Mouse (Mus musculus) intestine, postnatal 0 days (tissue): ENCODE measurements at regions not wholly inside any gene's neighbourhood (a gene's known extent, or its start where the extent isn't known, plus 50 kb on each side); places are given as distances from the start of the nearest gene placed in this dataset.

Experiments
- ATAC-seq: fragments of 200-750 bp; cut with Nextera tagmentation; 2 replicates; pipeline ENCODE4 v1.8.0; 2017; ENCODE audit warnings: mild to moderate bottlenecking, moderate TSS enrichment, moderate library complexity
- H3K27ac ChIP-seq: fragments of 300-500 bp; sonication (generic); 2 replicates; pipeline ENCODE4 v1.5.1; 2014; ENCODE audit warnings: mild to moderate bottlenecking, low read depth, low read length, moderate library complexity
- H3K27me3 ChIP-seq: fragments of 300-500 bp; sonication (generic); replicated peaks from 2 replicates; pipeline ENCODE4 v1.6.1; 2014; ENCODE audit warnings: low read length, mixed read lengths; ENCODE audit not compliant: control insufficient read depth, insufficient read depth
- H3K36me3 ChIP-seq: fragments of 300-500 bp; sonication (generic); 2 replicates; pipeline ENCODE4 v1.6.1; 2014; ENCODE audit warnings: mild to moderate bottlenecking, moderate library complexity; ENCODE audit not compliant: control insufficient read depth, insufficient read depth
- H3K4me1 ChIP-seq: fragments of 300-500 bp; sonication (generic); replicated peaks from 2 replicates; pipeline ENCODE4 v1.6.1; 2014; ENCODE audit warnings: antibody characterized with exemption, low read length, mixed read lengths; ENCODE audit not compliant: control insufficient read depth, insufficient read depth
- H3K4me2 ChIP-seq: fragments of 300-500 bp; sonication (generic); replicated peaks from 2 replicates; pipeline ENCODE4 v1.6.1; 2014; ENCODE audit warnings: low read depth, mild to moderate bottlenecking, moderate library complexity
- H3K4me3 ChIP-seq: fragments of 300-500 bp; sonication (generic); 2 replicates; pipeline ENCODE4 v1.5.1; 2014; ENCODE audit warnings: low read depth, low read length
- H3K9ac ChIP-seq: fragments of 300-500 bp; sonication (generic); 2 replicates; pipeline ENCODE4 v1.6.1; 2014; ENCODE audit warnings: mild to moderate bottlenecking, low read depth, low read length
- H3K9me3 ChIP-seq: fragments of 300-500 bp; sonication (generic); 2 replicates; pipeline ENCODE4 v1.6.1; 2016; ENCODE audit warnings: mixed run types; ENCODE audit not compliant: control insufficient read depth
- CTCF ChIP-seq: sonication (generic); IDR thresholded peaks from 2 replicates; pipeline ENCODE4 v1.5.1; 2016; ENCODE audit warnings: low read depth, mild to moderate bottlenecking, control low read depth, antibody characterized with exemption, moderate library complexity
- WGBS: fragments of 180-500 bp; shearing (Covaris S2); extraction: QIAGEN DNeasy Blood & Tissue Kit; methylation state at CpG from one replicate; pipeline ENCODE4 v1.1.7; 2014; 5-methylcytosine and 5-hydroxymethylcytosine counted together

GRCm38 (mm10) chr8:53827395-53827794 is 188.5 kb upstream of the Neil3 start:
- Histone ChIP-seq H3K27ac (no peak overlapping the region), H3K9me3 (no peaks in the 10 kb centered on the region), H3K4me1 (no peaks in the 10 kb centered on the region), H3K4me3 (no peak overlapping the region), H3K9ac (no peak overlapping the region), H3K36me3 (no peaks in the 10 kb centered on the region), H3K27me3 (no peaks in the 10 kb centered on the region), H3K4me2 (no peak overlapping the region)
- WGBS = 94% methylated on average over 1 of the region's 1 CpGs
- no peak for TF ChIP-seq CTCF
- ATAC-seq = no peak

- no peaks in the 10 kb centered on the region for H3K9me3 ChIP-seq
- TF ChIP-seq CTCF = no peak
These were observed 209.0 kb upstream of the Neil3 start for GRCm38 (mm10) chr8:53847821-53848220.

GRCm38 (mm10) chr8:53868567-53868966 is 208.8 kb upstream of the Vegfc start:
- WGBS = 67% methylated on average over 1 of the region's 1 CpGs

More at GRCm38 (mm10) chr8:53847821-53848220, 209.0 kb upstream of the Neil3 start:
- no peak for ATAC-seq
- H3K27me3 ChIP-seq = no peaks in the 10 kb centered on the region
- no peak overlapping the region for H3K9ac ChIP-seq
- no peaks in the 10 kb centered on the region for H3K36me3 ChIP-seq
- H3K4me1 ChIP-seq = no peaks in the 10 kb centered on the region
- no peak overlapping the region for H3K4me3 ChIP-seq
- no peak overlapping the region for H3K27ac ChIP-seq
- H3K4me2 ChIP-seq = no peak overlapping the region

GRCm38 (mm10) chr8:53869997-53870596 is 207.3 kb upstream of the Vegfc start:
- Histone ChIP-seq H3K27me3 (no peaks in the 10 kb centered on the region), H3K4me2 (no peak overlapping the region), H3K9me3 (no peaks in the 10 kb centered on the region), H3K4me3 (no peak overlapping the region), H3K27ac (no peak overlapping the region), H3K36me3 (no peaks in the 10 kb centered on the region), H3K4me1 (no peaks in the 10 kb centered on the region), H3K9ac (no peak overlapping the region)
- WGBS = 66% methylated on average over 8 of the region's 8 CpGs
- TF ChIP-seq CTCF = peak; percentile 80
- no peak for ATAC-seq

More at GRCm38 (mm10) chr8:53868567-53868966, 208.8 kb upstream of the Vegfc start:
- Histone ChIP-seq H3K27ac (no peak overlapping the region), H3K4me2 (no peak overlapping the region), H3K9ac (no peak overlapping the region), H3K27me3 (no peaks in the 10 kb centered on the region), H3K9me3 (no peaks in the 10 kb centered on the region), H3K36me3 (no peaks in the 10 kb centered on the region), H3K4me3 (no peak overlapping the region), H3K4me1 (no peaks in the 10 kb centered on the region)
- no peak for ATAC-seq
- no peak for TF ChIP-seq CTCF

- Histone ChIP-seq H3K4me3 (no peak overlapping the region), H3K4me2 (no peak overlapping the region), H3K27me3 (no peaks in the 10 kb centered on the region), H3K27ac (no peak overlapping the region), H3K9ac (no peak overlapping the region), H3K4me1 (no peaks in the 10 kb centered on the region), H3K36me3 (no peaks in the 10 kb centered on the region), H3K9me3 (no peaks in the 10 kb centered on the region)
- TF ChIP-seq CTCF = no peak
- no peak for ATAC-seq
- 43% methylated on average over 4 of the region's 4 CpGs for WGBS
These were observed 205.3 kb upstream of the Vegfc start for GRCm38 (mm10) chr8:53872033-53872619.

- TF ChIP-seq CTCF = no peak
- Histone ChIP-seq H3K36me3 (no peaks in the 10 kb centered on the region), H3K4me3 (no peak overlapping the region), H3K4me2 (no peak overlapping the region), H3K27ac (no peak overlapping the region), H3K9ac (no peak overlapping the region), H3K27me3 (no peaks in the 10 kb centered on the region), H3K9me3 (no peaks in the 10 kb centered on the region), H3K4me1 (no peaks in the 10 kb centered on the region)
- no peak for ATAC-seq
- 83% methylated on average over 7 of the region's 7 CpGs for WGBS
These were observed 198.6 kb upstream of the Vegfc start for GRCm38 (mm10) chr8:53878846-53879245.
